Mouse (Mus musculus) liver, adult 2 months (tissue): Measurements from ENCODE around the gene Gm11639.

Experiments
- CTCF ChIP-seq: fragments of 200-500 bp; IDR thresholded peaks from 2 replicates; pipeline ENCODE4 v1.5.1; 2011; ENCODE audit warnings: low read depth, low read length, control low read depth
- POLR2A ChIP-seq: fragments of 200-500 bp; IDR thresholded peaks from 2 replicates; pipeline ENCODE4 v1.6.1; 2011; ENCODE audit warnings: low read length, control low read depth; ENCODE audit not compliant: insufficient read depth; ENCODE audit errors: extremely low read depth

GRCm38 (mm10) chr11:104640894-104641293, 44.6 kb upstream of the Gm11639 start:
- no peak for TF ChIP-seq CTCF
- no peak for TF ChIP-seq POLR2A
